Mouse (Mus musculus): ENCODE data around the gene Hoxa1. TPM values are rescaled to one million over a fixed set of nuclear protein-coding genes. Genes with fewer than 3 reads are reported as not detected.

Hoxa1 gene
- total and polyA plus RNA-seq, 3 experiments, result 1.9 to 3.7 (median 3.2) TPM

GRCm38 (mm10) chr6:52200751-52201250 is 42.7 kb upstream of the Hoxa1 start:
- H3K27me3 ChIP-seq (replicated peaks), result no peaks in the 10 kb centered on the region
- dilution Hi-C loops (cut with MboI; ENCODE audit: extremely low pct_ligation_motif_present, extremely low pct_unique_long_range_greater_than_20kb, low sequenced_read_pairs), result no loop called here
- in situ Hi-C loops (cut with MboI; ENCODE audit: low pct_ligation_motif_present, low pct_unique_long_range_greater_than_20kb, low sequenced_read_pairs), result loop anchor here (25.0 kb wide), 1 partner anchor 188 kb away; the partner anchor contains the start of gene Skap2

GRCm38 (mm10) chr6:52200073-52200750 is 42.1 kb upstream of the Hoxa1 start:
- no peak overlapping the region for H3K4me3 ChIP-seq (replicated peaks in 1 of 3; ENCODE audit: low read depth in 2 of 3, low read length in 2 of 3, poor library complexity in 1 of 3)
- no peak overlapping the region for H3K27ac ChIP-seq (ENCODE audit: insufficient read depth, low read depth)
- H3K4me2 ChIP-seq (ENCODE audit: insufficient read depth, low read depth, poor library complexity, severe bottlenecking), result no peak overlapping the region
- no peak for DNase-seq (ENCODE audit: extremely low read depth)
- H3K9ac ChIP-seq (ENCODE audit: insufficient read depth, low read depth), result no peak overlapping the region
- peaks cover 0 to 5% of the 10 kb centered on the region in 2 experiments; a peak in 1 of 4 replicates for H3K4me1 ChIP-seq (ENCODE audit: control insufficient read depth in 1 of 2, insufficient read depth in 2 of 2)
- H3K36me3 ChIP-seq (replicated peaks in 1 of 2; ENCODE audit: control insufficient read depth in 1 of 2, insufficient read depth in 1 of 2, low read length in 1 of 2), result peaks cover 10 to 24% of the 10 kb centered on the region in 2 experiments
- H3K79me2 ChIP-seq (replicated peaks; ENCODE audit: control insufficient read depth, extremely low read depth, insufficient read depth, poor library complexity, severe bottlenecking), result no peaks in the 10 kb centered on the region
- peaks cover 21% of the 10 kb centered on the region for H3K9me3 ChIP-seq (replicated peaks; ENCODE audit: low read length)
- dilution Hi-C loops (cut with MboI; ENCODE audit: extremely low pct_ligation_motif_present, extremely low pct_unique_long_range_greater_than_20kb, low sequenced_read_pairs) (no loop called here), in situ Hi-C loops (cut with MboI; ENCODE audit: low pct_ligation_motif_present, low pct_unique_long_range_greater_than_20kb, low sequenced_read_pairs) (loop anchor here (25.0 kb wide), 1 partner anchor 188 kb away; the partner anchor contains the start of gene Skap2)
- TF ChIP-seq NELFE (IDR thresholded peaks at IDR 0.05; ENCODE audit: low read depth, low read length), result no peak
- no peak for TF ChIP-seq MEF2A (IDR thresholded peaks at IDR 0.05; ENCODE audit: borderline replicate concordance, low read depth, low read length)
- TF ChIP-seq ETS1 (conservative IDR thresholded peaks at IDR 0.05; ENCODE audit: low read depth, low read length), result no peak
- no peak for TF ChIP-seq UBTF (IDR thresholded peaks at IDR 0.05; ENCODE audit: low read depth, low read length)
- TF ChIP-seq CTCF (conservative IDR thresholded peaks at IDR 0.05 in 1 of 2, IDR thresholded peaks at IDR 0.05 in 1 of 2; ENCODE audit: low read depth in 2 of 2, low read length in 2 of 2), result no peak
- TF ChIP-seq ZNF384 (IDR thresholded peaks at IDR 0.05; ENCODE audit: low read depth, low read length), result no peak
- no peak for TF ChIP-seq MAX (IDR thresholded peaks at IDR 0.05; ENCODE audit: low read length)
- TF ChIP-seq NRF1 (IDR thresholded peaks at IDR 0.05; ENCODE audit: low read depth, low read length), result no peak
- no peaks in the 10 kb centered on the region for H3K27me3 ChIP-seq (replicated peaks)

More at GRCm38 (mm10) chr6:52200751-52201250, 42.7 kb upstream of the Hoxa1 start:
- Histone ChIP-seq H3K9me3 (replicated peaks; ENCODE audit: low read length) (peaks cover 27% of the 10 kb centered on the region), H3K4me3 (replicated peaks in 1 of 3; ENCODE audit: low read depth in 2 of 3, low read length in 2 of 3, poor library complexity in 1 of 3) (no peak overlapping the region), H3K9ac (ENCODE audit: insufficient read depth, low read depth) (no peak overlapping the region), H3K27ac (ENCODE audit: insufficient read depth, low read depth) (no peak overlapping the region), H3K36me3 (replicated peaks in 1 of 2; ENCODE audit: control insufficient read depth in 1 of 2, insufficient read depth in 1 of 2, low read length in 1 of 2) (peaks cover 16 to 30% of the 10 kb centered on the region in 2 experiments), H3K4me2 (ENCODE audit: insufficient read depth, low read depth, poor library complexity, severe bottlenecking) (no peak overlapping the region), H3K79me2 (replicated peaks; ENCODE audit: control insufficient read depth, extremely low read depth, insufficient read depth, poor library complexity, severe bottlenecking) (no peaks in the 10 kb centered on the region), H3K4me1 (ENCODE audit: control insufficient read depth in 1 of 2, insufficient read depth in 2 of 2) (peaks cover 0 to 5% of the 10 kb centered on the region in 2 experiments; a peak in 1 of 4 replicates)
- no peak for DNase-seq (ENCODE audit: extremely low read depth)
- TF ChIP-seq ELF1 (IDR thresholded peaks at IDR 0.05; ENCODE audit: low read depth, low read length) (no peak), POLR2AphosphoS2 (IDR thresholded peaks at IDR 0.05; ENCODE audit: low read depth, low read length) (no peak), UBTF (IDR thresholded peaks at IDR 0.05; ENCODE audit: low read depth, low read length) (no peak), KAT2A (IDR thresholded peaks at IDR 0.05; ENCODE audit: insufficient replicate concordance, low read length) (no peak), NRF1 (IDR thresholded peaks at IDR 0.05; ENCODE audit: low read depth, low read length) (no peak), EP300 (IDR thresholded peaks at IDR 0.05; ENCODE audit: low read length) (no peak), NELFE (IDR thresholded peaks at IDR 0.05; ENCODE audit: low read depth, low read length) (no peak), MAFK (IDR thresholded peaks at IDR 0.05; ENCODE audit: insufficient replicate concordance, low read length) (no peak), ZKSCAN1 (IDR thresholded peaks at IDR 0.05; ENCODE audit: borderline replicate concordance, low read depth, low read length) (no peak), POLR2A (IDR thresholded peaks at IDR 0.05; ENCODE audit: low read depth, low read length) (no peak), JUN (IDR thresholded peaks at IDR 0.05; ENCODE audit: insufficient read depth, low read depth, low read length) (no peak), CHD2 (IDR thresholded peaks at IDR 0.05; ENCODE audit: low read length) (no peak)
